Mouse (Mus musculus) heart, embryonic 15.5 days (tissue): ENCODE results near the gene Taar4. TPM values are rescaled to one million over a fixed set of nuclear protein-coding genes. Genes with fewer than 3 reads are reported as not detected.

ENCODE experiments used
- ATAC-seq: fragments of 200-750 bp; cut with Nextera tagmentation; replicated peaks from 2 replicates; pipeline ENCODE4 v1.8.0; 2017; ENCODE audit warnings: low read depth, moderate TSS enrichment; ENCODE audit not compliant: insufficient number of reproducible peaks, insufficient read depth, low FRiP score
- H3K27ac ChIP-seq: fragments of 300-500 bp; sonication (generic); 2 replicates; pipeline ENCODE4 v1.5.1; 2015; ENCODE audit warnings: mild to moderate bottlenecking, inconsistent platforms
- H3K27me3 ChIP-seq: fragments of 300-500 bp; sonication (generic); 2 replicates; pipeline ENCODE4 v1.6.1; 2015; ENCODE audit warnings: inconsistent platforms
- H3K36me3 ChIP-seq: fragments of 300-500 bp; sonication (generic); 2 replicates; pipeline ENCODE4 v1.6.1; 2015; ENCODE audit warnings: mild to moderate bottlenecking, inconsistent platforms
- H3K4me1 ChIP-seq: fragments of 300-500 bp; sonication (generic); replicated peaks from 2 replicates; pipeline ENCODE4 v1.6.1; 2015; ENCODE audit warnings: inconsistent platforms
- H3K4me2 ChIP-seq: fragments of 300-500 bp; sonication (generic); 2 replicates; pipeline ENCODE4 v1.6.1; 2015; ENCODE audit warnings: inconsistent platforms, mild to moderate bottlenecking, moderate library complexity
- H3K4me3 ChIP-seq: fragments of 300-500 bp; sonication (generic); 2 replicates; pipeline ENCODE4 v1.5.1; 2015; ENCODE audit warnings: mild to moderate bottlenecking, inconsistent platforms
- H3K9ac ChIP-seq: fragments of 300-500 bp; sonication (generic); 2 replicates; pipeline ENCODE4 v1.6.1; 2015; ENCODE audit warnings: mild to moderate bottlenecking, inconsistent platforms
- H3K9me3 ChIP-seq: fragments of 300-500 bp; sonication (generic); replicated peaks from 2 replicates; pipeline ENCODE4 v1.6.1; 2016; ENCODE audit warnings: inconsistent platforms
- WGBS: fragments of 180-500 bp; shearing (Covaris S2); methylation state at CpG from one replicate; pipeline ENCODE4 v1.1.7; 2015; ENCODE audit warnings: mixed read lengths; 5-methylcytosine and 5-hydroxymethylcytosine counted together
- polyA plus RNA-seq: library from polyadenylated mRNA; unstranded; fragments of >200 nt; fragmentation: Nextera tagmentation; extraction: Ambion mirVana; gene quantifications from 2 replicates; pipeline ENCODE4 v1.2.1, GENCODE M21; 2015

The Taar4 gene
- not detected in 2 replicates for polyA plus RNA-seq

DNA sequence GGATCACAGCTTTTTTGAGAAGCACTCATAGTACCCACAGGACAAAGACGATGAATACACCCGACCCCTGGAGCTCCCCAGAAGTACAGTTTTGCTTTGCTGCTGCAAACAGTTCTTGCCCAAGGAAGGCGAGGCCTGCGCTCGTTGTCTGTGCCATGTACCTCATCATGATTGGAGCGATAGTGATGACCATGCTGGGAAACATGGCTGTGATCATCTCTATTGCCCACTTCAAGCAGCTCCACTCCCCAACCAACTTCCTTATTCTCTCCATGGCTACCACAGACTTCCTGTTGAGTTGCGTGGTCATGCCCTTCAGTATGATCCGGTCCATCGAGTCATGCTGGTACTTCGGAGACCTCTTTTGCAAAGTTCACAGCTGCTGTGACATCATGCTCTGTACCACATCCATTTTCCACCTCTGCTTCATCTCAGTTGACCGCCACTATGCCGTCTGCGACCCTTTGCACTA, at the start of gene Taar4:
TSS of gene Taar4 (plus strand) at position 51 of the 472 bp plus-strand sequence.
- 92% methylated on average over 13 of the region's 13 CpGs for WGBS
- no peak for ATAC-seq

DNA sequence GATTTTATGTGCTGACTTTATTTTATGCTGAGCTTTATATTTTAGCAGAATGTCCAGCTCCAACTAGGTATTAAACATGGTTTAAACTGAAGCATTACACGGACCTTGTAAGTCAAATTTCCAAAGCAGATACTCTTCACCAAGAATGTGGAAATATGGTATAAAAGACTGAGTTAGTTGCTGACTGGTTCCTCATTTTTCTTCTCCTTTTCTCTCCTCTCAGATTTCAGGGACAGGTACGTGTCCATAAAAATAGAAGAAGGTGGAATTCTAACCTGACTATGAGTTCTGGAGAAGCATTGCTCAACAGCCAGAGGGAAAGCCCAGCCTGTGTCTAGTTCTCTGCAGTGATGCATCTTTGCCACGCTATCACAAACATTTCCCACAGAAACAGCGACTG, 40.2 kb upstream of the Taar4 start, which contains the start of gene Taar1:
TSS of gene Taar1 (plus strand) at position 301 of the 400 bp plus-strand sequence.
- Histone ChIP-seq H3K4me3 (no peak within 1 kb of the TSS), H3K27ac (no peak within 1 kb of the TSS), H3K4me1 (no peaks in the 10 kb centered on the region), H3K9ac (no peak within 1 kb of the TSS), H3K9me3 (no peaks in the 10 kb centered on the region), H3K36me3 (no peaks in the 10 kb centered on the region), H3K4me2 (no peak within 1 kb of the TSS), H3K27me3 (no peaks in the 10 kb centered on the region)
- no peak for ATAC-seq
- 78% methylated on average over 4 of the region's 4 CpGs for WGBS

More for the DNA sequence above, at the start of gene Taar4:
- Histone ChIP-seq H3K9ac (no peak within 1 kb of the TSS), H3K9me3 (no peaks in the 10 kb centered on the region), H3K27me3 (no peaks in the 10 kb centered on the region), H3K36me3 (no peaks in the 10 kb centered on the region), H3K4me1 (no peaks in the 10 kb centered on the region), H3K4me2 (no peak within 1 kb of the TSS), H3K27ac (no peak within 1 kb of the TSS), H3K4me3 (no peak within 1 kb of the TSS)

DNA sequence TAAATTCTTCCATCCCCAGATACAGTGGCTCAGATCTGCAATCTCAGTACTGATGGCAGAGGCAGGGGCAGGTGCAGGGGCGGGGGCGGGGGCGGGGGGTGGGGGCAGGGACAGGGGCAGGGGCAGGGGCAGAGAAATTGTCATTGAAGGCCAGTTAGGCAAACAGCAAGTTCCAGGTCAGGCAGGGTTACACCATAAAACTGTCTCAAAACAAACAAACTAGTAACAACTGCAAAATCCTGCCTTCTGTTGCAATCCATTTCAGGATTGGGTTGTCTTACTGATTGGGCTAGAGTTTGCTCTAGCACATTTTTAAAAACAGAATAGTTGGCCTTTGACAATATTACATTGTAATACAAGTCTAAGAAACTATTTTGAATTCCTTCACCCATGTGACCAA, 37.8 kb upstream of the Taar4 start:
- Histone ChIP-seq H3K27me3 (no peaks in the 10 kb centered on the region), H3K27ac (no peak overlapping the region), H3K9ac (no peak overlapping the region), H3K9me3 (no peaks in the 10 kb centered on the region), H3K4me1 (no peaks in the 10 kb centered on the region), H3K4me3 (no peak overlapping the region), H3K4me2 (no peak overlapping the region), H3K36me3 (no peaks in the 10 kb centered on the region)
- WGBS: 59% methylated on average over 3 of the region's 3 CpGs
- no peak for ATAC-seq

DNA sequence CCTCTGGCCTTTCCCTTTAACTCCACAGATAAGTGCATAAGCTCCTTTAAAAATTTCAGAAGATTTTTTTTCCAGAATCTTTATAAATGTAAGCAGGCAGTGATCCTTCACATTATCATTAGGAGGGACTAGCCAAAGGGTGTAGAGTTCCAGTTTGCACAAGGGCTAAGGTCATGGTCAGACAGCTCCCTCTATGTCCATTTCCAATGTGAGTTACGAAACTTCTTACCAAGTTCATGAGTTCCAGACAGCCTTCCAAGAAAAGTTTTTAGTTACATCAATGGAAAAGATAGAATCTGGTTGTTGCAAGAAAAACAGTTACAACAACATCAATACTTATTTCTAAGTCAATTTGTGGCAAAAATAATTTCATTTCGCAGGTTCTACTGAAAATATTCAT, 36.4 kb upstream of the Taar4 start:
- no peak overlapping the region for H3K4me2 ChIP-seq
- no peaks in the 10 kb centered on the region for H3K4me1 ChIP-seq
- H3K9ac ChIP-seq: no peak overlapping the region
- WGBS: 76% methylated on average over 2 of the region's 2 CpGs
- no peaks in the 10 kb centered on the region for H3K27me3 ChIP-seq
- no peaks in the 10 kb centered on the region for H3K36me3 ChIP-seq
- no peak overlapping the region for H3K27ac ChIP-seq
- H3K9me3 ChIP-seq: no peaks in the 10 kb centered on the region
- no peak overlapping the region for H3K4me3 ChIP-seq
- no peak for ATAC-seq

DNA sequence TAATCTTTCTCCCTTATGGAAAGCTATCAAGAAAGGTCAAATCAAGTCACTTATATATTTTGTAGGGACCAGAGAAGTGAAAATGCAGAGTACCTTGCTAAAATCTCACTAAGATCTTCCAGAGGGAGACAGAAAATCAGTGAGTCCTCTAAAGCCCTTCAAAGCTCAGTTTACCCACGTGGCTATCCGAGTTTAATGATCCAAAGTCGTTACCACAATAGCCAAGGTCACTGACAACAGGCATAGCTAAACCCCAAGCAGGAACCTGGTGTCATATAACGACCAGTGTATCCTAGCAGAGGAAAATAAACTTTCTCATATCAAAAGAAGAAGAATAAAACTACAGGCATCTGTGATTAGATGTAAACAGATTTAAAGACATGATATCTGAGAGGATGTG, 22.7 kb upstream of the Taar4 start:
- no peaks in the 10 kb centered on the region for H3K27me3 ChIP-seq
- H3K4me1 ChIP-seq: no peaks in the 10 kb centered on the region
- H3K9ac ChIP-seq: no peak overlapping the region
- ATAC-seq: no peak
- no peak overlapping the region for H3K27ac ChIP-seq
- no peak overlapping the region for H3K4me3 ChIP-seq
- 36% methylated on average over 4 of the region's 4 CpGs for WGBS
- H3K9me3 ChIP-seq: no peaks in the 10 kb centered on the region
- H3K36me3 ChIP-seq: no peaks in the 10 kb centered on the region
- no peak overlapping the region for H3K4me2 ChIP-seq

DNA sequence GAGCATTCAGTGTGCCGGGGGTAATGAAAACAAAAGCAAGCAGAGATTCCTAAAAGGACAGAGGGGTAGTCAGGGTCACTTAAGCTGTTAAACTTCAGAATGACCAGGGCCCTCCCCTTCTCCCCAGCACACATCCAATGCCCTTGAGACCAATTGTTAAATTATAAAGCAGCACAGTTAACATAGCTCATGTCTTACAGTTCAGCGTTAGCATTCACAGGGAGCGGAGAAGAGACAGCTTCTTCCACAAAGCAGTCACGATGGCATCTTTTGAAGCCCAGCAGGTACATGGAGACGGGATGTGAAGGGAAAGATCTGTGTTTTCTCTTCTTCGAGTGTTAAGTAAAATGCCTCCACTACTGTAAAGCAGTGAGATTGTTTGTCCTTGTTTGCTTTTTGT, 22.0 kb upstream of the Taar4 start, which contains the start of gene Taar2:
TSS of gene Taar2 (plus strand) at position 261 of the 400 bp plus-strand sequence.
- H3K9ac ChIP-seq: no peak within 1 kb of the TSS
- H3K27me3 ChIP-seq: no peaks in the 10 kb centered on the region
- H3K27ac ChIP-seq: no peak within 1 kb of the TSS
- no peak within 1 kb of the TSS for H3K4me2 ChIP-seq
- H3K9me3 ChIP-seq: no peaks in the 10 kb centered on the region
- ATAC-seq: no peak
- H3K4me3 ChIP-seq: no peak within 1 kb of the TSS
- no peaks in the 10 kb centered on the region for H3K36me3 ChIP-seq
- WGBS: 56% methylated on average over 6 of the region's 6 CpGs
- no peaks in the 10 kb centered on the region for H3K4me1 ChIP-seq

DNA sequence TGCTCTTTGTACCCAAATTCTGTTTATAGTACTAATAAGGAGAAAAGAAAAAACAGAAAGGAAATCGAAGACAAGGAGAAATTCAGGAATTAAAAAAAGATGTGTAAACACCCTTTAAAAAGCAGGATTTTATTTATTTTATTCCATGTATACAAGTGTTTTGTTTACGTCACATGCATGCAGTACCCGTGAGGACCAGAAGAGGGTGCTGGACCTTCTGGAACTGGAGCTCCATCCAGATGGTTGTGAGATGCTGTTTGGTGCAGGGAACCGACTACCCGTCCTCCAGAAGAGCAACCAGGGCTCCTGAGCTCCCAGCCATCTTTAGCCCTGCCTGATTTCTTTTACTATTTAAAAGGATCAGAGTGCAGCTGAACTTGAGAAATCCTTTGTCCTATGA, 17.8 kb upstream of the Taar4 start:
- H3K4me2 ChIP-seq: no peak overlapping the region
- ATAC-seq: no peak
- no peaks in the 10 kb centered on the region for H3K27me3 ChIP-seq
- WGBS: 73% methylated on average over 5 of the region's 5 CpGs
- no peak overlapping the region for H3K9ac ChIP-seq
- H3K27ac ChIP-seq: no peak overlapping the region
- no peak overlapping the region for H3K4me3 ChIP-seq
- no peaks in the 10 kb centered on the region for H3K4me1 ChIP-seq
- no peaks in the 10 kb centered on the region for H3K36me3 ChIP-seq
- H3K9me3 ChIP-seq: no peaks in the 10 kb centered on the region

DNA sequence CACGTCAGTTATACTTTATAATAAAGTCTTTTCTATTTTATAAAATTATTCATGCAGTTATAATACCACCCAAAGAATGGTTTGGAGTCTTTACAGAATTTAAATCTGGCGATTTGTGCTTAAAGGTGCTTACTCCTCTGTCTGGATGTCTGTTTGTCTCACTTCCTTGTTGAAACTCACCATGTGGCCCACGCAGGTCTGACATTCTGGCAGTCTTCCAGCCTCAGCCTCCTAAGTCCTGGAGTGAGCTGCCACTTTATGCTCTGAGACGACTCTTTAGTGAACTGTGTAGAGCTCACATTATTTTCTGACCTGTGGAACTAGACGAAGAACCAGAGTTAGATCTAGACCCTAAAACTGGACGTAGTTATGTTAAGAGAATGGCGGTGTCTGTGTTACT, 12.3 kb upstream of the Taar4 start:
- no peaks in the 10 kb centered on the region for H3K36me3 ChIP-seq
- H3K4me2 ChIP-seq: no peak overlapping the region
- H3K4me1 ChIP-seq: no peaks in the 10 kb centered on the region
- H3K27ac ChIP-seq: no peak overlapping the region
- no peak for ATAC-seq
- 40% methylated on average over 7 of the region's 7 CpGs for WGBS
- H3K4me3 ChIP-seq: no peak overlapping the region
- H3K9ac ChIP-seq: no peak overlapping the region
- H3K27me3 ChIP-seq: no peaks in the 10 kb centered on the region
- no peaks in the 10 kb centered on the region for H3K9me3 ChIP-seq

DNA sequence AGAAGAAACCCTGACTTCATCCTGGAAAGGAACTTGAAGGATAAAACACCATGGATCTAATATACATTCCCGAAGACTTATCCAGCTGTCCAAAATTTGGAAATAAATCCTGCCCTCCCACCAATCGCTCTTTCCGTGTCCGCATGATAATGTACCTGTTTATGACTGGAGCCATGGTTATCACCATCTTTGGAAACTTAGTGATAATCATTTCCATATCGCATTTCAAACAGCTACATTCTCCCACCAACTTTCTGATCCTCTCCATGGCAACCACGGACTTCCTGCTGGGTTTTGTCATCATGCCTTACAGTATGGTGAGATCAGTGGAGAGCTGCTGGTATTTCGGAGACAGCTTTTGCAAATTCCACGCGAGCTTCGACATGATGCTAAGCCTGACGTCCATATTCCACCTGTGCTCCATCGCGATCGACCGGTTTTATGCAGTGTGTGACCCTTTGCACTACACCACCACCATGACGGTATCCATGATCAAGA, 10.7 kb upstream of the Taar4 start, which contains the start of gene Taar3:
TSS of gene Taar3 (plus strand) at position 51 of the 498 bp plus-strand sequence.
- Histone ChIP-seq H3K36me3 (no peaks in the 10 kb centered on the region), H3K27ac (no peak within 1 kb of the TSS), H3K4me2 (no peak within 1 kb of the TSS), H3K9ac (no peak within 1 kb of the TSS), H3K9me3 (no peaks in the 10 kb centered on the region), H3K4me1 (no peaks in the 10 kb centered on the region), H3K4me3 (no peak within 1 kb of the TSS), H3K27me3 (no peaks in the 10 kb centered on the region)
- whole genome bisulfite sequencing: 87% methylated on average over 16 of the region's 16 CpGs
- ATAC-seq: no peak

DNA sequence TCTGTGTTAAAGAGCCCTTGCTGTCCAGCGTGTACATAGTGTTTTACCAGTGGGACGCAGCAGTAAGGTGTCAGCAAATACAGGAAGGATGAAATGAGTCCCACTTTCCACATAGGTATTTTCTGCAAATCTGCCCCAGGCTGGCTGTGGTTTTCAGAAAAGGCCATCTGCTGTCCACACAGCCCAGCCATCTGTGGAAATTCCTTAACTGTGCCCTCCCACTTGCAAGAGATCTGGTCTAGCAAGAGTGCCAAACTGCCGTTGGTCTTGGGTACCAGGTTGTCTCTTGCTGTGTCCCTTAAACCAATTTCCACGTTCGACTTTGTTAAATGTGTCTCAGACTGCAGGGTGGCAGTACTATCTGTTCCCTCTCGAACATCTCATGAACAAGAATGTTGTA, 8.6 kb upstream of the Taar4 start:
- 80% methylated on average over 6 of the region's 6 CpGs for WGBS
- Histone ChIP-seq H3K27me3 (no peaks in the 10 kb centered on the region), H3K4me2 (no peak overlapping the region), H3K4me1 (no peaks in the 10 kb centered on the region), H3K27ac (no peak overlapping the region), H3K4me3 (no peak overlapping the region), H3K9ac (no peak overlapping the region), H3K36me3 (no peaks in the 10 kb centered on the region), H3K9me3 (no peaks in the 10 kb centered on the region)
- ATAC-seq: no peak

DNA sequence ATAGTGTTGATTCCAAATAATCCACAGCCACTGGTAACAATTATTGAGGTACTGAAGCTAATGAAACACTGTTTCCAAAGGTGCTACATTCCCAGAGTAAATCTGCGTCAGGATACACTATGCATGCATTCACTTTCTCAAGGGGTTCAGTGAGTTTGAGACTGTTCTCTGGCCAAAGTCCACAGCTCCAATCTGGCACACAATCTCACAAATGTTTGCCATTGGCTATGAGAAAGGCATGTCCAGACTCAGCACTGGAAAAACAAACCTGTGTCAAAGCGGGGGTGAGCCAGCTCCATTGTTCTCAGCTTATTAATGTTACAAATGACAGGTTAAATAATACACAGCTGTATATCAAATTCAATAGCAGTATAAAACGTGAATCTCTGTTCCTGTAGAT, 1.2 kb upstream of the Taar4 start:
- Histone ChIP-seq H3K27ac (no peak overlapping the region), H3K4me1 (no peaks in the 10 kb centered on the region), H3K4me2 (no peak overlapping the region), H3K27me3 (no peaks in the 10 kb centered on the region), H3K36me3 (no peaks in the 10 kb centered on the region), H3K4me3 (no peak overlapping the region), H3K9ac (no peak overlapping the region), H3K9me3 (no peaks in the 10 kb centered on the region)
- no peak for ATAC-seq
- WGBS: 54% methylated on average over 3 of the region's 3 CpGs

DNA sequence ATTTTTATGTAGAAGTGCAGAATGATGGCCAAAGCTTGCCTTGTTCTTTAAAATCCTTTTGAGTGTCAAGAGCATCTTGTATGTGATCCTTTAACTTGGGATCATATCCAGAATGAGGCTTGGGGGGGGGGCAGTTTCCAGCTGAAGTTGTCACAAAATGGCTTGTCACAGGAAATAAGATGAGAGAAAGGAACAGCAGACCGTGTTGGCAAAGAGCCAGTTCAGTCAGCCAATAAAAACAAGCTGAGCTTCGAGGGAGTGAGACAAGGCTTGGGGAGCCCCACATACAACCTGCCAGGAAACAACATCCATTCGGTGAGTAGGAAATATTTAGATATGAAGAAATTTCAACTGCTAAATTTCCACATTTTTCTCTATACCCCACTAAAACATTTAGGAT, 3.1 kb downstream of the Taar4 start:
- H3K9me3 ChIP-seq: no peaks in the 10 kb centered on the region
- no peak overlapping the region for H3K4me3 ChIP-seq
- H3K27ac ChIP-seq: no peak overlapping the region
- ATAC-seq: 0 out of 2 replicates have a peak, but pooled peaks have one; percentile 47
- 33% methylated on average over 3 of the region's 3 CpGs for WGBS
- H3K4me1 ChIP-seq: no peaks in the 10 kb centered on the region
- no peak overlapping the region for H3K9ac ChIP-seq
- H3K27me3 ChIP-seq: no peaks in the 10 kb centered on the region
- no peaks in the 10 kb centered on the region for H3K36me3 ChIP-seq
- H3K4me2 ChIP-seq: no peak overlapping the region
